Mouse (Mus musculus) embryonic facial prominence, embryonic 11.5 days (tissue): ENCODE measurements around the gene Olfr1335. TPM values are rescaled to one million over a fixed set of nuclear protein-coding genes. Genes with fewer than 3 reads are reported as not detected.
"Not testable (repeated sequence)": the region's sequence is repeated elsewhere in the genome, so short reads cannot be mapped to it uniquely, and the experiment has no call there.

Experiments
- ATAC-seq: fragments of 200-750 bp; cut with Nextera tagmentation; replicated peaks from 2 replicates; pipeline ENCODE4 v1.8.0; 2017; ENCODE audit warnings: low read depth; ENCODE audit not compliant: insufficient number of reproducible peaks, low FRiP score, low TSS enrichment
- DNase-seq: peaks from one replicate; pipeline ENCODE4 v3.0.0-alpha.2; 2015; ENCODE audit warnings: low spot score
- H3K27ac ChIP-seq: fragments of 300-500 bp; sonication (generic); replicated peaks from 2 replicates; pipeline ENCODE4 v1.5.1; 2014; ENCODE audit warnings: mild to moderate bottlenecking, low read depth, low read length, control low read depth
- H3K27me3 ChIP-seq: fragments of 300-500 bp; sonication (generic); 2 replicates; pipeline ENCODE4 v1.6.1; 2014; ENCODE audit warnings: mild to moderate bottlenecking, low read length, moderate library complexity, mixed read lengths; ENCODE audit not compliant: control insufficient read depth, insufficient read depth
- H3K36me3 ChIP-seq: fragments of 300-500 bp; sonication (generic); replicated peaks from 2 replicates; pipeline ENCODE4 v1.6.1; 2014; ENCODE audit warnings: low read depth, mild to moderate bottlenecking, low read length, moderate library complexity, mixed read lengths; ENCODE audit not compliant: control insufficient read depth, insufficient read depth
- H3K4me1 ChIP-seq: fragments of 300-500 bp; sonication (generic); 2 replicates; pipeline ENCODE4 v1.6.1; 2014; ENCODE audit warnings: low read length, mixed read lengths; ENCODE audit not compliant: control insufficient read depth, insufficient read depth
- H3K4me2 ChIP-seq: fragments of 300-500 bp; sonication (generic); 2 replicates; pipeline ENCODE4 v1.6.1; 2014; ENCODE audit warnings: low read depth, mild to moderate bottlenecking, control low read depth, low read length, moderate library complexity
- H3K4me3 ChIP-seq: fragments of 300-500 bp; sonication (generic); 2 replicates; pipeline ENCODE4 v1.5.1; 2014; ENCODE audit warnings: low read depth, low read length, control low read depth
- H3K9ac ChIP-seq: fragments of 300-500 bp; sonication (generic); replicated peaks from 2 replicates; pipeline ENCODE4 v1.6.1; 2014; ENCODE audit warnings: mild to moderate bottlenecking, control low read depth, low read length
- H3K9me3 ChIP-seq: fragments of 300-500 bp; sonication (generic); replicated peaks from 2 replicates; pipeline ENCODE4 v1.6.1; 2016; ENCODE audit warnings: mild to moderate bottlenecking, low read length, inconsistent platforms, mixed read lengths; ENCODE audit not compliant: control insufficient read depth
- whole genome bisulfite sequencing: fragments of 180-500 bp; shearing (Covaris S2); extraction: QIAGEN DNeasy Blood & Tissue Kit; methylation state at CpG from one replicate; pipeline ENCODE4 v1.1.7; 2014; 5-methylcytosine and 5-hydroxymethylcytosine counted together
- polyA plus RNA-seq: library from polyadenylated mRNA; unstranded; fragments of >200 nt; fragmentation: Nextera tagmentation; extraction: Ambion mirVana; gene quantifications from 2 replicates; pipeline ENCODE4 v1.2.1, GENCODE M21; 2014

Olfr1335 gene
- polyA plus RNA-seq: not detected in 2 replicates

- no peaks in the 10 kb centered on the region for H3K27me3 ChIP-seq
- ATAC-seq: no peak
- no peaks in the 10 kb centered on the region for H3K4me1 ChIP-seq
- no peaks in the 10 kb centered on the region for H3K9me3 ChIP-seq
- whole genome bisulfite sequencing: 89% methylated on average over 4 of the region's 4 CpGs
- DNase-seq: no peak
- no peak within 1 kb of the TSS for H3K9ac ChIP-seq
- no peak within 1 kb of the TSS for H3K4me3 ChIP-seq
- no peaks in the 10 kb centered on the region for H3K36me3 ChIP-seq
- no peak within 1 kb of the TSS for H3K27ac ChIP-seq
- no peak within 1 kb of the TSS for H3K4me2 ChIP-seq
These were observed at the start of gene Olfr1335 for GRCm38 (mm10) chr4:118809844-118810243. Gene Olfr1335, minus strand, starts transcription at chr4:118809944.

GRCm38 (mm10) chr4:118836179-118836578 is 26.4 kb upstream of the Olfr1335 start, which contains the start of gene Olfr1333:
Gene Olfr1333, minus strand, starts transcription at chr4:118836279.
- DNase-seq (no peak), ATAC-seq (no peak)
- Histone ChIP-seq H3K9ac (no peak within 1 kb of the TSS), H3K4me1 (no peaks in the 10 kb centered on the region), H3K4me2 (no peak within 1 kb of the TSS), H3K4me3 (no peak within 1 kb of the TSS), H3K27ac (no peak within 1 kb of the TSS), H3K36me3 (no peaks in the 10 kb centered on the region), H3K27me3 (no peaks in the 10 kb centered on the region), H3K9me3 (no peaks in the 10 kb centered on the region)
- 93% methylated on average over 1 of the region's 1 CpGs for WGBS

- Histone ChIP-seq H3K36me3 (no peaks in the 10 kb centered on the region), H3K27me3 (no peaks in the 10 kb centered on the region), H3K4me3 (no peak overlapping the region), H3K4me1 (no peaks in the 10 kb centered on the region), H3K9ac (no peak overlapping the region), H3K4me2 (no peak overlapping the region), H3K27ac (no peak overlapping the region), H3K9me3 (no peaks in the 10 kb centered on the region)
- ATAC-seq (no peak), DNase-seq (no peak)
- WGBS: 89% methylated on average over 1 of the region's 1 CpGs
These were observed 9.2 kb upstream of the Olfr1335 start for GRCm38 (mm10) chr4:118818921-118819320.

- not testable (repeated sequence) for H3K36me3 ChIP-seq, ATAC-seq, H3K4me2 ChIP-seq, H3K4me3 ChIP-seq, DNase-seq, H3K4me1 ChIP-seq, H3K9ac ChIP-seq, H3K27ac ChIP-seq, H3K27me3 ChIP-seq, H3K9me3 ChIP-seq
These were observed 16.9 kb downstream of the Olfr1335 start for GRCm38 (mm10) chr4:118792796-118793195.

GRCm38 (mm10) chr4:118782486-118782885 is 27.3 kb downstream of the Olfr1335 start, which contains the start of gene Olfr1337:
Gene Olfr1337, minus strand, starts transcription at chr4:118782586.
- no peak within 1 kb of the TSS for H3K27ac ChIP-seq
- H3K36me3 ChIP-seq: no peaks in the 10 kb centered on the region
- no peaks in the 10 kb centered on the region for H3K9me3 ChIP-seq
- DNase-seq (no peak), ATAC-seq (no peak)
- H3K4me2 ChIP-seq: no peak within 1 kb of the TSS
- 84% methylated on average over 2 of the region's 2 CpGs for WGBS
- H3K4me1 ChIP-seq: no peaks in the 10 kb centered on the region
- no peak within 1 kb of the TSS for H3K9ac ChIP-seq
- H3K4me3 ChIP-seq: no peak within 1 kb of the TSS
- H3K27me3 ChIP-seq: no peaks in the 10 kb centered on the region

Other genes starting within 250 kb of the Olfr1335 start
- 0.42 and 0.79 TPM in 2 replicates for gene Cfap57, start 189.2 kb downstream of the Olfr1335 start, polyA plus RNA-seq
- gene Ebna1bp2, start 189.1 kb downstream of the Olfr1335 start, polyA plus RNA-seq: 180 and 191 TPM in 2 replicates
- gene Olfr62, start 151.0 kb downstream of the Olfr1335 start, polyA plus RNA-seq: not detected in 2 replicates
- 0.33 TPM in 1 of 2 replicates, not detected in the other for gene Olfr1342, start 117.2 kb downstream of the Olfr1335 start, polyA plus RNA-seq
- gene Olfr1341, start 106.4 kb downstream of the Olfr1335 start, polyA plus RNA-seq: 0.08 TPM in 2 replicates
- gene Olfr1340, start 89.8 kb downstream of the Olfr1335 start, polyA plus RNA-seq: not detected in 2 replicates
- not detected in 2 replicates for gene Olfr1339, start 77.8 kb downstream of the Olfr1335 start, polyA plus RNA-seq
- gene Olfr1338, start 51.2 kb downstream of the Olfr1335 start, polyA plus RNA-seq: not detected in 2 replicates
- gene Olfr1337, start 27.4 kb downstream of the Olfr1335 start, polyA plus RNA-seq: not detected in 2 replicates
- not detected in 2 replicates for gene Olfr1333, start 26.3 kb upstream of the Olfr1335 start, polyA plus RNA-seq
- not detected in 2 replicates for gene Olfr1331, start 54.7 kb upstream of the Olfr1335 start, polyA plus RNA-seq
- gene Olfr1330, start 78.7 kb upstream of the Olfr1335 start, polyA plus RNA-seq: not detected in 2 replicates
- not detected in 2 replicates for gene Olfr1329, start 107.5 kb upstream of the Olfr1335 start, polyA plus RNA-seq
- not detected in 2 replicates for gene Olfr1328, start 128.7 kb upstream of the Olfr1335 start, polyA plus RNA-seq
- not detected in 2 replicates for gene Lao1, start 151.6 kb upstream of the Olfr1335 start, polyA plus RNA-seq